Mouse (Mus musculus) embryo, embryonic 9.5 days (tissue): ENCODE measurements at regions not wholly inside any gene's neighbourhood (a gene's known extent, or its start where the extent isn't known, plus 50 kb on each side); places are given as distances from the start of the nearest gene placed in this dataset.

Source experiments
- DNase-seq: peaks from one replicate; pipeline ENCODE4 v3.0.0-alpha.2; 2017; ENCODE audit errors: extremely low spot score

DNA sequence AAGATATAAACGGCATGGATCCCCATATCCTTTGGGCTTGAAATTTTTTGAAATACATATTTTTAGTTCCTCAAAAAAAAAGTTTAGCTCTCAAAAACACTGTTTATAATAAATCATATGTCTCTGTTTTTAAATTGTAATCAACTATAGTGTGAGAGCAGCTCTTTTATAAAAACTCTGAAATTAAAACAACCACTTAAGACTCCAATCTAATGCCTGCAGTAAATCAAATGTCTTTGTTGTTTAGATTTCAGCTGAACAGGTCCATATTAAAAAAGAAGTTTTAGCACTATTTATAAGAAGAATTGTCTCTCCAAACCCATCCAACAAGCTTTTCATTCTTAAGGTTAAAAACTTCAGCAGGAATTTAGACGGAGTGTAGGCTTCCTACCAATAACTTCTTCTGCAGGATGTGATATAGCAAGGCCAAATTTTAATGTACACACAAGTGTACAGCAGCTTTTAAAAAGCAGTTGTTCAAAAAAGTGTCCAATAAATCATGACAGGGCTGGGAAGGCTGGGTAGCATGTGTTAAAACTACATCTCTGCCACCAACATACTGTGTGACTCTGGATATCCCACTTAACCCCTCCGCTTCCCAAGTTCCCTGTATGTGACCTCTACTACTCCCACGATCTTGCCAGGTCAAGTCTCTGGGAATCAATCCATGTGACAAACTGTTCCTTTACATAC lies 160.6 kb upstream of the Paip1 start:
- no peak for DNase-seq

DNA sequence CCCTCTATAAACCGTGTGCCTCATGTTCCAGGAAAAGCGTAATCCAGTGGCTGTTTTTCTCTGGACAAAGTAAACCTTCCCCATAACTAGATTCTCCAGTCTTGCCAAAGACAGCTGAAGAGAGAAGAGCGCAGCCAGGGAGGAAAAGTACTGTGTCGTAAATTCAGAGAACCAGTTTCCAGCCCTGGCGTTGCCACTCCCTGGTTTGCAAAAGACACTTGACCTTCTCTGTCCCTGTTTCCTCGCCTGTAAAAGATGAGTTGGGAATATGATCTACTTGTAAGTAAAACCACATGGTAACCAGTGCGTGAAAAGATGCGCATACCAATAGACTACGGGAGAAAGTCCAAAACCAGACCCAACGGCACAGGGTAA lies 160.1 kb upstream of the Paip1 start:
- no peak for DNase-seq

DNA sequence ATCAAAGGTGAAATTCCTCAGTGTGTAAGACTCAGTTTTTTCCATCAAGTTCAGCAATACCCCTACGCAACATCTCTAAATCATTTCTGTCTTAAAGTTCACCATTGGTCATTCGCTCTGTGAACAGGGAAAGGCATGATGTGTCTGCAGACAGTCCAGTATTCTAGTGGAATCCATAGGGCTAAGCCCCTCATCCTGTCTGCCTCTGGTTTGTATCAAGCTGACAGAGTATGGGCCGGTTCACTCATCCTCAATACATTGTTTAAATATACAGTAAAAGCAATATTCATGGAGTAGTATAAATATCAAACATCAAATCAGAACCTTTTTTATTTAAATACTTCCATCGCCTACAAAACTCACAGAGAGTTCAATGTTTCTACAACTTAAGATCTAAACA lies 152.9 kb upstream of the Paip1 start:
- DNase-seq = no peak

DNA sequence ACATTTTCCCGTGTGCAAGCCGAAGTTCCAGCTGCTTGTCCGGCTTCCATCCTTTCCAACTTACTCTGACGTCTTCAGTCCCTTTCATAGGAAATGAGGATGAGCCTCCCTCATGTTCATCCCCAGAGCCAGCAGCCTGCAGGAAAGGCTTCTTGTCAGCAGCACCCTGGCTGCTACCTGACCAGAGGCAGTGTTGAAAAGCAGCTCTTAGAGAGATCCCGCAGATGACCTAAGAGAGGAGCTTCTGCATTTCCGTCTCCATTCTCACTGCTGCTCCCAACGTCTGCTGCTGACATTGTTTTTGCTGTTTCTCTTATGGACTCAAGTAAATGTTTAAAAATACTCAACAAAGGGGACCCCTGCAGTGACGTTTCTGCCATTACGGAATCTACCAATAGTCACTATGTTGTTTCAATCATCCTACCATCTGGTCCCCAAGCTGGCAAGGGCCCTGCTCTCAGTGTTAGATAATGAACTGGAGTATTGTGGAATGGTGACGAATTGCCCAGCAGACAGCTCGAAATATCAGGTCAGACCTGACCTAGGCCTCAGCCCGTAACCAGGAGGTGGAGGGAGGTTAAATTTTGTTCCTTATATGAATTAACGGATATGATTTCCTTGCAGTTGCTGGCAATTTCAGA lies 151.0 kb upstream of the Paip1 start:
- no peak for DNase-seq

DNA sequence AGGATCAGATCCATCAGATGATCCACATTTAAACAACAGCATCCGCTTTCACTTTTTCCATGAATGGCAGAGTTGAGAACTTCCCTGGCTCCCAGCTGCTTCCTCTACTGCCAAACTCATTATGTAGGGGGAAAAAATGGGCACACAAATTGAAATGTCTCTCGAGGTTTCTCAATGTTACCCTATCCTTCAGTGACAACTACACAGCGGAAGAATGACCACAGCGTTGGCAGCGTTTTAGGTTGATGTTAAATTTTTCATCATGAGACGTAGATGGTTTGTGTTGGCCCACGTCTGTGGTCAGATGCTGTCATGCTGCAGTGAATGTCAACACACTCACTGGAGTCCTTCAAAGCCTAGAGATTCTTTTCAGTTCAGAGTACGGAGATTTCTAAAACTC lies 149.0 kb upstream of the Paip1 start:
- DNase-seq = no peak

DNA sequence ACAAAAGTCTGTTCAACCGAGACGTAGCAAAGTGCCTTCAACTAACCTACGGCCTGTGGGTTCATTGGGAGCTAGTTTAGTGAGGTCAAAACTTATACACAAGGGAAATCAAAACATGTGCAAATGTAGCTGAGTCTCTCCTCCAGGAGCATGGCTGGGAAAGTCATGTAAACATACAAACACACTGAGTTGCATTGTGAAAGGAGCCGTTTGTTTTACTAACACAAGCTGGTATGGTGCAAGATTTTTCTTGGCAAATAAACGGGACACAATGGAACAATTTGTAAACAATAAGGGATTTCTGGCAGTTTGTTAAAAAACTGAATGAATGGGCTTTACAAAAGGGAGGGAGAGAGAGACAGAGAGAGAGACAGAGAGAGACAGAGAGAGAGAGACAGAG lies 147.8 kb upstream of the Paip1 start:
- DNase-seq = no peak

DNA sequence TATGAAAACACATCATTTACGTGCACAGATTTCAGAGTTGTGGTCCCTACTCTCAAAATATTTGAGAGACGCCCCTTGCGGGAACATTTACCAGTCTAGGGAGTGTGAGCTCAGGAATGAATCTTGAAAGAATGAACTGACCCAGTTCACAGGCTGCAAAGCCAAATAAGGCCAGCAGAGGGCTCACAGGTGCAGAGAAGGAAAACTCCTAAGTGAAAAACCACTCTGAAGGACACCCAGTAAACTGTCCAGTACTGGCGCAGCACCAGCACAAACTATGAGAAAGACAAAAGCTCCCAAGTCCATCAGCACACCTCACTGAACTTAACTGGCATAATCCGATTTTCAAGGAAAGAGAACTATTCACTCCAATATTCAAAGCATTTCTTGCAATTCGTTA lies 145.0 kb upstream of the Paip1 start:
- peak; percentile 60 for DNase-seq

DNA sequence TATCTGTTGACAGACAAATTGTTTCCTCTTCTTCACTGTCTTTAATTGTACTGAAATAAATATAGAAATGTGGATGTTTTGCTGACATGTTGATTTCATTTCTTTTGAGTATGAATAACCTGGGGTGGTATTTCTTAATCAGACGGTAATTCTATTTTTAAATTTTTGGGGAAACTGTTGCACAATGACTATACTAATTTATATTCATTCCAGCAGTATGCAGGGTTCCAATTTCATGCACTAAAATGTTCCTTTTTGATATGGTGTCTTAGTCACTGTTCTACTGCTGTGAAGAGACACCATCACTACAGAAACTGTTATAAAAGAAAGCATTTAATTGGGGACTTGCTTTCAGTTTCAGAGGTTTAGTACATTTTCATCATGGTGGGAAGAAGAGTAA lies 119.2 kb upstream of the Paip1 start:
- no peak for DNase-seq

DNA sequence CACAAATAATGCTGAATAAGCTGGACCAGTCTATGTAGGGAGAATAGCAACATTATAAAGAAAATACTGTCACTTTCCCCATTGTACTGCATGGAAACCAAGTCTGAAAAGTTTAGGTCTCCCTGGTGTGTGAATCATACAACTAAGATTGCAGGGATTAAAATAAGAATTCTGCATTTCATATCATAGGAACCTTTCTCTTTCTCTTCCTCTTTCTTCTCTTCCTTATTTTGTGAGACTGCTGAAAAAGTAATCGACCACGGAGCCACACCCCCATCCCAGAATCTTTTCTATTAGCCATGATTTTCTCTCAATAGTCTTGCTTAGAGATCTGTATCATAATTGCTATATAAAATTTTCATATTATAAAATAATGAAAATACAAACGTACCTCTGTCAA lies 118.4 kb upstream of the Paip1 start:
- no peak for DNase-seq

DNA sequence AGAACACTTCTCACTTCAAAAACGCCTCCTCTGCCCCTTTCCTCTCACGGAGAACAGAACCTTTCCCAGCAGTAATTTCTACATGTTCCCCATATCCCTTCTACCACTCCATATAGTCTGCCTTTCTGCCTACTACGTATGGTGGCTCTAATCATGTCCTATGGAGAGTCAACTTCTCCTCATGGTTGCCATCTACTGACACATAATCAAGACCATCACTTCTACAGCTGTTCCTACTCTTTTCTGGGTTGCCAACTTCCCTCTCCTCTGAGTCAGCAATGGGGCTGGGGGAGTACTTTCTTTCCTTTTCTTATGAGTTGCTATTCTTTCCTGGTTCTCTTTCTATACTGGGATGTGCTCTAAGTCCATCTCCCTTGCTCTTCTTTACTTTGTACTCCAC lies 114.0 kb upstream of the Paip1 start:
- no peak for DNase-seq

DNA sequence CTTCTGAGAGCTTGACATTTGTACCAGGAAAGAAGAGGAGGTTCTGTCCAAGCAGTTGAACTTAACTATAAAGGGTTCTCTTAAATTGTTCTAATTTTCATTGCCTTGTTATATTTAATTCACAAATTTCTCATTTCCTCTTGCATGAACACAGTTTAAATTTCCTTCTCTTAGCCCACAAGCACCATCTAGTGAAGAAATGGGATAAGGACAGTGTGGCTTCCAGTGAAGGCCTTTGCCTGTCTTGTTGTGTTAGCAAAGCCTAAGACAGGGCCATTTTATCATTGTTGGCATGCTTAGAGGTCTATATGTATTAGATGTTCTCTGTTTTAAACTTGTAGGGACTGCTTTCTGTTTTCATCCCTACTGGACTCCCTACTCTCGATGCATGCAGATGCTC lies 110.0 kb upstream of the Paip1 start:
- no peak for DNase-seq

DNA sequence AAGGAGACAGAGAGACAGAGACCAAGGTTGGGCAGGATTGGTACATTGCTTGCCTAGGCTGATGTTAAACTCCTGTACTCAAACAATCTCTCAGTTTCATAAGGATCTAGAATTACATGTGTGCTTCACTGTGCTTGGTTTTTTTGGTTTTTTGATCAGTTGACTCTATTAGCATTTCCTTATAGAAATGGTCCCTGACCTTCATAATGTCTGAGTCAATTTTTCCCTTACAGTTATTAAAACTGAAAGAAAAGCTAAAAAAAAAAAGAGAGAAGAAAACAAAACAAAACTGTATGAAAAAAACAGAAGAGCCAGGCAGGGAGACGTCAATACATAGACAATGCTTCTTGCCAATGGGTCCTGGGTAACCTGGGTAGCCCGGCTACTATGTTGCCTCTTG lies 102.9 kb upstream of the Paip1 start:
- no peak for DNase-seq

DNA sequence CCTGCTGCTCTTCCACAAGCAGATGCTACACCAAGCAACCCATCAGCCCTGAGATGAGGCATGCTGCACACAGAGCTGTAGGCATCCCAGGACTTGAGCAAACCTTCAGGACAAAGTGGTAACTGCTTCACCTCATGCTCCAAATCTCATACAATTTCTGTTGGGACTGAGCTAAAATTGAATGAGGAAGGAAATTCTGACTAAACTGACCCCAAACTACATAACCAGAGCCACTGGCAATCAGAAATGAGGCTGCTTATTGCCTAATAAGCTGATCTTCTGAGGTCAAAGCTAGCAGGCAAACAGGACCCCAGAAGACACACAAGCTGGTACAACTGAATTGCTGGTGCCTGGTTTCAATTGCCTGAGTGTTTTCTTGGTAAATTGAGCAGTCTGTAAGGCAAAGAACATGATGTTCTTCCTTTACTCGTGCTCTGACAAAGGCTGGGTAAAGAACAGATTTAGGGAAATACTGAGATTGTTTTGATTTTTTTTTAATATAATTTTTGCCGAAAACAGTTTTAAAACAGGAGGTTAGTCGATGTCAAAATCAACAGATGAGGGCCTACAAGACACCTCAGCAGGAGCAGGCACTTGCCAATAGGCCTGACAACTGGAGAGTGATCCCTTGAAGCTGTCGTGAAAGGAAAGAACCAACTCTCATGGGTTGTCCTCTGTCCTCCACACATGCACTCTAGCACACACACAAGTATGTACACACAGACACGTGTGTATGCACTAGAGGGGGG lies 101.3 kb upstream of the Paip1 start:
- no peak for DNase-seq

DNA sequence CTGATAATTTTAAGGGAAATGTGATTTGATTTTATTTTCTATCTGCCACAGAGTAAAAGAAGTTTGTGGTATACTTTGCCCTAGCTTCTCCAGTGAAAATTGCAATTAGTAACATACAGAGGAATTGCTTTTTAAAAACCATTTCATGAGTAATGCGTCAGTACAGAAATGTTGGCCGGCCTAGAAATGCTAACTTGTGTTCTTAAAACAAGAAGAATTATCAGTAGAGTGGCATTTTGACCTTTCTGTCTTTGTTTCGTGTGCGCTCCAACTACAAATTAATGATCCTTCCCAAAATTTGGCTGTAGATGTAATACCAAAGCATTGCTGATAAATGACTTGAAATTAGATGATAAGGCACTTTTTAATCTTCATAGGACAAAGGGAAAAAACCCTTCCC lies 99.7 kb upstream of the Paip1 start:
- DNase-seq = no peak

DNA sequence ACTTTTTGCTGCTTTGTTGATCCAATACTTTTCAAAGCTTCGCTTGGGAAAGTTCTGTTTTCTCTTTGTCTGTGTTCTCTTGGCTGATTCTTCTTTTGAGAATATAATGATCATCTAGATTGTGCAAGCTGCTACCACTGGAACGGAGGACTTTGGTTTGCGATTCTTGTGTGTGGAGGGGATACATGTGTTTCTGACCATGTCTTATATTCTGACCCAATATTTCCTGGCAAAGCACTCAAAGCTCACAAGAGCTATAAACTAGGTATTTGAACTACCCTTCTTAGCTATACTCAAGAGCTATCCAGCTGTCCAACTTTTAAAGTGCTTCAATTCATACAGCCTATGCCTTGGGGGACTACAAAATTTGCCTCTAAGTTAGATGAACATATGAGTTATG lies 96.6 kb upstream of the Paip1 start:
- DNase-seq = no peak

DNA sequence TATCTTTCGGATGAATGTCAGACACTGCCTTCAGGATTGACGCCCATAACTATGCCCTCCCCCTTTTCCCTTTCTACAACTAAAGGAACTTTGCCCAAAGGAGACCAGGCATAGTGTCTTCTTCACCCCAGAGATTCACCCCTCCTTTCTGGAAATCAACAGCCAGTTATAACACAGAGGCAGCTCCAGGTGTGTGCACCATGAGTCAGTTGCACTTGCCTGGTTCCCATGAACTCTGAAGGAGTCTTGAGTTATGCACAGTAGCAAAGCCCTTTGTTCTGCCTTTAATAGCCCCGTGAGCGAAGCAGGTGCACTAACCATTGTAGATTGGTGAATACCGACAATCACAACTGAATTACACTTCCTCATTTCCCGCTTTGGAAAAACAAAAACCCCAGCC lies 94.5 kb upstream of the Paip1 start:
- no peak for DNase-seq

DNA sequence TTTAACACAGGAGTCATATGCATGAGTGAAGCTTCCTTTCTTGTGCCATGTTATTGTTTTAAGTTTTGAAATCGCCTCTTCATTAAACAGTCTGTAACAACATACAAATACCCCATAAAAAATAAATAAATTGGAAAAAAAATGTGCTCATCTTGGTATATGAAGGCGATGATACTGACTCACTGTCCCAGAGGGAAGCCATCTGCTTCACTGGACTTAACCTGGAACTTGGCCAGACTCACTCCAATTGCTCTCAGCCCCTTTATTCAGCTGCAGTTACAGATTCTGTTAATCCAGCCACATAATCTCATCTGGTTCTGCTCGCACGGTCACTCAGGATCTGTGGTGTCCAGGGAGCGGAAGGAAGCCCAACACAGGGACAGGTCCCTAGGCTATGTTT lies 90.5 kb upstream of the Paip1 start:
- DNase-seq = no peak

DNA sequence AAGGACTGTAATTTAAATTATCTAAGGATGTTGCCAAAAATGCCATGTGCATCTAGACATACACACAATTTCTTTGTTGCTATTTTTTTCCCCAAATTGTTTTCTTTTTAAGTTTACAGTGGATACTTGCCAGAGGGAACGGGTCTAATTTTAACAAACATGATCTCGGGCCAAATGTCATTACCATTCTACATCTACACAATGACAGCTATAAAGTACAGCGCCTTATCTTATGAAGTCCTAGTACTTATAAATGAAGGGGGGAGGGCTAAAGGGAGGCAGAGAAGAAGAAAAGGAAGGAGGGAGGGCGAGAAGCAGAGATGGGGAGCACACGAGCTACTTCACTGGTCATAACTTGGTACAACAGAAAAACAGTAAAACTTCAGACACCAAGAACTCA lies 89.4 kb upstream of the Paip1 start:
- no peak for DNase-seq

DNA sequence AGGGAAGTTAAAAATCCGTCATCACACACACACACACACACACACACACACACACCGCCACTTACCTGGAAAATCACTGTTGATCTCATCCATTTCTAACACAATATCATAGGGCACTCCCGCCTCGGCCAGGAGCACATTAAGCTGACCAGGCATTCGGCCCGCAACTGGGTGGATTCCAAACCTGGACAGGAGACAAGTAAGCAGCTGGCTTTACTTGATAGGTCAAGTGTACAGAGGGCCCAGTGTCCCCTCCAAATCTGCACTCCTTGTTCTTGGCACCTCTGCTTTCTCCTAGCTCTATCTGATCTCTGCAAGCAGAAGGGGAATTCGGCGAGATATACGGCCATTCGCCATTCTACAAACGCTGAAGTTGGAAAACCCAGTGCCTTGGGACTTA lies 88.6 kb upstream of the Paip1 start:
- DNase-seq = no peak

DNA sequence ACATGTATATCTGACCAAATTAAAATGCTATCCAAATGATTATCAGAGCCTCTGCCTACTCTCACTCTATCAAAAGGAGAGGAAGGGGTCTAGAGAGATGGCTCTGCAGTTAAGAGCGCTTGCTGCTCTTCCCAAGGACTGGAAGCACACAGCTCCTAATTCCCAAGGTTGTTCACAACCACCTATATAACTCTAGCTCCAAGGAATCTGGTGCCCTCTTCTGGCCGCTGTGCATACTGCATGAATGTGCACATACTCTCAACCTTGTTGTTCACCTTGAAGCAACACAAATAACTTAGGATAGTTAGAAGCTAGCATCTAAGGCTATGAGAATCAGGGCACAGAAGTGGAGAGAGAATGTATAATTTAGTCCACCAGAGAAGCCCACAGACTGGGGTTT lies 86.6 kb upstream of the Paip1 start:
- DNase-seq = peak; percentile 56

DNA sequence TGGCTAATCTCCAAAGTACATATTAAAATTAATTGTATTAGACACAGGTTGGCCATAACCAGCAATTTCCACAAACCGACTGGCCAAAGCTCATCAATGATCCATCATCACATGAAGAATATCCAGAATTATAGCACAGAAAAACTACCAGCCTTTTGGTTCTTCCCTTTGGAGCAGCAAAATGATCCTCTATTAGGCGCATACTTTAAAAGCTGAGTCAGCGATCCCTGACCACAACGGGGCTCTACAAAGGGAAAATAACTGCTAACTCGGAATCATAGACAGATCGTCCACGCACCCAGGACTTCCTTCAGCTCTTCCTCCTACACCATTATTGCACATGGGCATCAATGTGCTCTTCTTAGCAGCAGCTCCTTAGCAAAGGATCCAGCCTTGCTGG lies 85.6 kb upstream of the Paip1 start:
- DNase-seq = no peak

DNA sequence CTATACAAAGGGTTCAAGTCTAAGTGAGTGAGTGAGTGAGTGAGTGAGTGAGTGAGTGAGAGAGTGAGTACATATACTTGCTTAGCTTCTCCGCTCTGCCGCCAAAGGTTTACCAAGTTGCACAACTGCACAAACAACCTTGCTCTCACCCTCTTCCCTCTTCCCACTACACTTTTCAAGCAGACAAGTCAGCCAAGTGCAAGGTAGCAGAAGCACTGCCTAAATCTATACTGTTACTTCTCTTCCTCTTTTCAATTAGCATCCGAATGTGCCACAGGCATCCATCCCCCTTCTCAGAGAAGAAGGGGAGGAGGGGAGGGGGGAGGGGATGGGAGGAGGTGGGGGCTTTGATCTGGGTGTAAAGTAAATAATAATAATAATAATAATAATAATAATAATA lies 80.4 kb upstream of the Paip1 start:
- no peak for DNase-seq

DNA sequence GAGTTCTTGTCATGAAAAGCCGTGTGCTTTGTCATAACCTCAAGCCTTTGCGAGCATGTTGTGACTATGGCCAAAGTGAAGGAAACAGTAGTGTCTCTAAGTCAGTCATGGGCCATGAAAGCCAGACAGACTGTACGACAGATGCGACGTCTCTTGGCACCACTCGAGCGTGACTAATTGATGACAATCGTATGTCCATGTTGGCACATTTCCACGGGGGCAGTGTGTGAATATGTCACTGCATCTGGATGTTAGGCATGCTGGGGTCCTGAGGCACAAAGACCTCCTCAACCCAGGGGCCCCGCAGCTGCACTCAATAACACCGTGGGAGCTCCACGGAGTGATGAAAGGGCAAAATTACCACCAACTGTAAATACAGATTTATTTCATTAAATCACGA lies 77.1 kb upstream of the Paip1 start:
- no peak for DNase-seq
